Mouse (Mus musculus): ENCODE data around the gene Galnt6.

- TF ChIP-seq TAL1 (IDR thresholded peaks at IDR 0.05; ENCODE audit: low read length) (no peak), GATA1 (IDR thresholded peaks at IDR 0.05; ENCODE audit: low read length) (no peak)
Observed at GRCm38 (mm10) chr15:100676521-100676920, 52.7 kb downstream of the Galnt6 start.

All from erythroblast, embryonic 14.5 days (primary cell).